Mouse (Mus musculus): Measurements from ENCODE around the gene Prex1.

Gene Prex1

GRCm38 (mm10) chr2:166713690-166714426 is at the start of gene Prex1:
Prex1 (minus strand) TSS chr2:166713832.
- peak; percentile 96 to 97 for DNase-seq (ENCODE audit: low spot score in 2 of 2)

GRCm38 (mm10) chr2:166757969-166758368 is 44.3 kb upstream of the Prex1 start:
- DNase-seq (ENCODE audit: low spot score in 2 of 2), result no peak

- no peak for DNase-seq (ENCODE audit: low spot score in 2 of 2)
Observed at GRCm38 (mm10) chr2:166754760-166755159, 41.1 kb upstream of the Prex1 start.

- no peak for DNase-seq (ENCODE audit: low spot score in 2 of 2)
Observed at GRCm38 (mm10) chr2:166754194-166754593, 40.6 kb upstream of the Prex1 start.

- no peak for DNase-seq (ENCODE audit: low spot score in 2 of 2)
Observed at GRCm38 (mm10) chr2:166750620-166751191, 37.1 kb upstream of the Prex1 start.

- peak; percentile 35 to 50 for DNase-seq (ENCODE audit: low spot score in 2 of 2)
Observed at GRCm38 (mm10) chr2:166746261-166746913, 32.8 kb upstream of the Prex1 start.

GRCm38 (mm10) chr2:166745849-166746248 is 32.2 kb upstream of the Prex1 start:
- DNase-seq (ENCODE audit: low spot score in 2 of 2), result peak; percentile 72 to 73

- no peak for DNase-seq (ENCODE audit: low spot score in 2 of 2)
Observed at GRCm38 (mm10) chr2:166744433-166744832, 30.8 kb upstream of the Prex1 start.

GRCm38 (mm10) chr2:166743504-166743903 is 29.9 kb upstream of the Prex1 start:
- no peak for DNase-seq (ENCODE audit: low spot score in 2 of 2)

GRCm38 (mm10) chr2:166741445-166741844 is 27.8 kb upstream of the Prex1 start:
- DNase-seq (ENCODE audit: low spot score in 2 of 2), result no peak

GRCm38 (mm10) chr2:166740396-166740795 is 26.8 kb upstream of the Prex1 start:
- DNase-seq (ENCODE audit: low spot score in 2 of 2), result no peak

GRCm38 (mm10) chr2:166737307-166737706 is 23.7 kb upstream of the Prex1 start:
- no peak for DNase-seq (ENCODE audit: low spot score in 2 of 2)

- DNase-seq (ENCODE audit: low spot score in 2 of 2), result no peak
Observed at GRCm38 (mm10) chr2:166735469-166736001, 21.9 kb upstream of the Prex1 start.

GRCm38 (mm10) chr2:166732860-166733259 is 19.2 kb upstream of the Prex1 start:
- DNase-seq (ENCODE audit: low spot score in 2 of 2), result peak; percentile 62 to 66

GRCm38 (mm10) chr2:166732146-166732545 is 18.5 kb upstream of the Prex1 start:
- DNase-seq (ENCODE audit: low spot score in 2 of 2), result no peak

GRCm38 (mm10) chr2:166731102-166731883 is 17.7 kb upstream of the Prex1 start:
- peak in 1 of 2 experiments; percentile 48 for DNase-seq (ENCODE audit: low spot score in 2 of 2)

GRCm38 (mm10) chr2:166730567-166730915 is 16.9 kb upstream of the Prex1 start:
- no peak for DNase-seq (ENCODE audit: low spot score in 2 of 2)

- DNase-seq (ENCODE audit: low spot score in 2 of 2), result no peak
Observed at GRCm38 (mm10) chr2:166729656-166730566, 16.3 kb upstream of the Prex1 start.

- no peak for DNase-seq (ENCODE audit: low spot score in 2 of 2)
Observed at GRCm38 (mm10) chr2:166729045-166729444, 15.4 kb upstream of the Prex1 start.

- DNase-seq (ENCODE audit: low spot score in 2 of 2), result no peak
Observed at GRCm38 (mm10) chr2:166728261-166728680, 14.6 kb upstream of the Prex1 start.

GRCm38 (mm10) chr2:166727790-166728189 is 14.2 kb upstream of the Prex1 start:
- no peak for DNase-seq (ENCODE audit: low spot score in 2 of 2)

Data from spleen, postnatal 36 days (tissue).